Mouse (Mus musculus): ENCODE data around the gene Fads3.

DNA sequence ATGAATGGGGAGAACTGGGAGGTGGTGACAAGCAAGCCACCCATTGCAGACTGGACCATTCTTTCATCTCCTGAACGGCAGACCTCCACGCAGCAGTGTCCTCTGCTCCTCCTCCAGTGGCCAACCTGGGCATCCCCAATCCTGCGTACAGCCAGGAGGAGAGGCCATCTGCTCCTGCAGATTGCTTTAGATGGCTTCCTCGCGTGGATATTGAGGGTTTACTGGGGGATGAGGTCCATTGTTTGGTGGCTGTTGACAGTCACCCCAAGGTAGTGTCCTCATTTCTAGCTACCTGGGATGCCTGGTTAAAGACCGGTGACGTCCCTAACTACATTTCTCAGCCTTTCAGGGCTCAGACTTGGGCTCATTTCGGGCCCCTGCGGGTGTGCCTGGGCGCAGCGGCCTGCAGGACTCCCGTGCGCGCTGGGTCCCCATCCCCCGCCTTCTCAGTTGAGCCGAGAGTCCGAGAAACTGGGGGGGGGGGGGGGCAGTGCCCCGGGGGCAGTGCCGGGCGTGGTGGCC, 442 bp upstream of the Fads3 start:
- TF ChIP-seq UBTF (IDR thresholded peaks at IDR 0.05; ENCODE audit: borderline replicate concordance, insufficient read depth, low read depth, low read length) (no peak), MAX (IDR thresholded peaks at IDR 0.05; ENCODE audit: low read length) (no peak), POLR2A (IDR thresholded peaks at IDR 0.05; ENCODE audit: control insufficient read depth in 1 of 2, insufficient read depth in 1 of 2, low read depth in 1 of 2, low read length in 2 of 2, poor library complexity in 1 of 2) (no peak), EP300 (IDR thresholded peaks at IDR 0.05; ENCODE audit: low read depth in 1 of 2, low read length in 2 of 2) (no peak), CHD2 (IDR thresholded peaks at IDR 0.05; ENCODE audit: low read length) (no peak), CTCF (IDR thresholded peaks at IDR 0.05 in 2 of 3, conservative IDR thresholded peaks at IDR 0.05 in 1 of 3; ENCODE audit: control insufficient read depth in 1 of 3, insufficient read depth in 1 of 3, low read depth in 2 of 3, low read length in 3 of 3, poor library complexity in 1 of 3, severe bottlenecking in 1 of 3) (no peak), HCFC1 (IDR thresholded peaks at IDR 0.05; ENCODE audit: low read depth, low read length) (no peak), ELF1 (IDR thresholded peaks at IDR 0.05; ENCODE audit: low read depth, low read length) (no peak)

All from MEL (cell line).